Mouse (Mus musculus) spleen, adult 2 months (tissue): ENCODE results near the gene Dhrs7c. TPM values are rescaled to one million over a fixed set of nuclear protein-coding genes. Genes with fewer than 3 reads are reported as not detected.

ENCODE experiments used
- DNase-seq, 2 experiments: peaks; one replicate each; pipeline versions ENCODE4 v3.0.0 to v3.0.0-alpha.2; 2012 to 2021; ENCODE audit warnings: low spot score in 2 of 2, low read depth in 1 of 2
- H3K27ac ChIP-seq: fragments of 200-500 bp; 2 replicates; pipeline ENCODE4 v1.5.1; 2012; ENCODE audit warnings: low read length, inconsistent platforms; ENCODE audit not compliant: insufficient read depth
- H3K27me3 ChIP-seq: fragments of 200-500 bp; 2 replicates; pipeline ENCODE4 v1.6.1; 2012; ENCODE audit warnings: mild to moderate bottlenecking, moderate library complexity, low read length, inconsistent platforms; ENCODE audit not compliant: control insufficient read depth, insufficient read depth
- H3K36me3 ChIP-seq: fragments of 200-500 bp; 2 replicates; pipeline ENCODE4 v1.6.1; 2012; ENCODE audit warnings: mild to moderate bottlenecking, low read length, inconsistent platforms; ENCODE audit not compliant: control insufficient read depth, insufficient read depth
- H3K4me1 ChIP-seq: fragments of 200-500 bp; 2 replicates; pipeline ENCODE4 v1.6.1; 2011; ENCODE audit warnings: inconsistent platforms; ENCODE audit not compliant: control insufficient read depth, insufficient read depth, insufficient read length
- H3K4me3 ChIP-seq: fragments of 200-500 bp; 2 replicates; pipeline ENCODE4 v1.5.1; 2011; ENCODE audit warnings: mild to moderate bottlenecking, inconsistent platforms; ENCODE audit not compliant: insufficient read depth, insufficient read length; ENCODE audit errors: extremely low read depth
- CTCF ChIP-seq: fragments of 200-500 bp; IDR thresholded peaks from 2 replicates; pipeline ENCODE4 v1.5.1; 2011; ENCODE audit warnings: mild to moderate bottlenecking, inconsistent platforms; ENCODE audit not compliant: insufficient read depth, insufficient read length, insufficient replicate concordance; ENCODE audit errors: extremely low read depth
- POLR2A ChIP-seq: fragments of 200-500 bp; IDR thresholded peaks from 2 replicates; pipeline ENCODE4 v1.6.1; 2011; ENCODE audit warnings: low read depth, low read length, inconsistent platforms
- whole genome bisulfite sequencing: fragments of 180-500 bp; shearing (Covaris S2); methylation state at CpG from one replicate; pipeline ENCODE4 v1.1.7; 2018; 5-methylcytosine and 5-hydroxymethylcytosine counted together
- polyA plus RNA-seq: library from polyadenylated mRNA; depleted of rRNA; stranded (reverse); fragments of >200 nt; gene quantifications from 2 replicates; pipeline ENCODE4 v1.2.3, GENCODE M21; 2012; rRNA removed

Gene Dhrs7c
- not detected in 2 replicates for polyA plus RNA-seq

- DNase-seq, result no peak
- 83% methylated on average over 7 of the region's 7 CpGs for WGBS
- Histone ChIP-seq H3K36me3 (no peaks in the 10 kb centered on the region), H3K4me1 (no peaks in the 10 kb centered on the region), H3K27me3 (no peaks in the 10 kb centered on the region), H3K27ac (no peak within 1 kb of the TSS), H3K4me3 (no peak within 1 kb of the TSS)
- TF ChIP-seq CTCF (no peak), POLR2A (no peak)
Observed at GRCm38 (mm10) chr11:67797931-67798330, at the start of gene Dhrs7c. Gene Dhrs7c, plus strand, starts transcription at chr11:67798187.

- H3K4me3 ChIP-seq, result no peak overlapping the region
- no peaks in the 10 kb centered on the region for H3K36me3 ChIP-seq
- no peak for DNase-seq
- no peaks in the 10 kb centered on the region for H3K4me1 ChIP-seq
- H3K27ac ChIP-seq, result no peak overlapping the region
- no peaks in the 10 kb centered on the region for H3K27me3 ChIP-seq
- WGBS, result 88% methylated on average over 1 of the region's 1 CpGs
- TF ChIP-seq POLR2A (no peak), CTCF (no peak)
Observed at GRCm38 (mm10) chr11:67756287-67756686, 41.7 kb upstream of the Dhrs7c start.

DNA sequence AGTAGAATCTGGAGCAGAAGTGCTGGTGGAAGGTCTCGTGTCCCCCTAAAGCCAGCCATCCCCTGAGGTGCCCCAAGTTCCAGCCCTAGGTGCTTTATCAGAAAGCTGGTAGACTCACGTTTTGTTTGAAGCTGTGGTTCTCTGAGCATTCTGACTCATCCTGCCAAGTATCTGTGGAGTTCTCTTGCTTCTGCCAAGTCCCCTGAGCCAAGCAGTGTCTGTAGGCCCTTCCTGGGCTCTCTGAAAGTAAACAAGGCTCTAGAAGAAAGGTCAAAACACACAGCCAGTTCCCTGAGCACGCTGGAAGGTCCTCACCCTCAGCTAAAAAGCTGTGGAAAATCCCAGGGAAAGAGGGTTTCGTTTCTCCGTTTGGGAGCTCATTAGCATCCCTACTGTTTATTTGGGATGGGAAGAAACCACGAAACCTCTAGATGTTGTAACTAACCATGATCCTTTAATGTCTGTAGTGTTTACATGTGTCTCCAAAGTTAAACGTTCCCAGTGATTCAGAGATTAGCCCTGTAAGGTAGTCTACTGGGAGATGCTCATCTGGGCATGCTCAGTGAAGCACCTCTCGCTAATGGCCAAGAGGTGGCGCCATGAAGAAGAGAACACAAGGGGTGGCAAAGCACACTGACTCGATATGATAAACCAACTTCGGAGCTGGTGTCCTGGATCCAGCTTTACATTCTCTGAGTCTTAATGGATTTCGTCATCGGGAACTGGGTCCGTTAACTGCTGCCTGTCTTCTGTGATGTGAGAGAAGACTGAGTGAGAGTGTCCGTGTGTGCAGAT lies 40.4 kb upstream of the Dhrs7c start:
- Histone ChIP-seq H3K27me3 (no peaks in the 10 kb centered on the region), H3K27ac (no peak overlapping the region), H3K4me1 (no peaks in the 10 kb centered on the region), H3K4me3 (no peak overlapping the region), H3K36me3 (no peaks in the 10 kb centered on the region)
- WGBS, result 68% methylated on average over 15 of the region's 15 CpGs
- no peak for TF ChIP-seq CTCF
- no peak for TF ChIP-seq POLR2A
- DNase-seq, result no peak

DNA sequence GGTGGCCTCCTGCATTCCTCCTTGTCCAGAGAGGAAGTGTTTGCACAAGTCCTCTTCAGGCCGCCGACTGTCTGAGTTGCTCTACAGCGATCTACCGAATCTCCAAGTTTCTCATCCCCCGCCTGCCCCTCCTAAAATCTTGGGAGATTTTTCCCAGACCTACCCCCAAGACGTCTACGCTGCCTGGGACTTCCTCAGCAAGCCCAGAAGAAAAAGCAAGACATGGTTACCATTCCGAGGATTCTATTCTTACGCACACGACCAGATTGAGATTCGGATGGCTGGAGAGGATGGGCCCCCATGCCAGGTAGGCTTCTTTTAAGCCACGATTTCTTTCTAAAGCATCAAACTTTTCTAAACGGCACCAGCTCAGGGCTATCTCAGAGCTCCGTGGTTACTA lies 26.9 kb upstream of the Dhrs7c start, which contains the start of gene Glp2r:
Gene Glp2r (minus strand): TSS at position 101 of the 400 bp plus-strand sequence.
- no peak within 1 kb of the TSS for H3K4me3 ChIP-seq
- no peaks in the 10 kb centered on the region for H3K36me3 ChIP-seq
- TF ChIP-seq POLR2A (no peak), CTCF (no peak)
- H3K27ac ChIP-seq, result no peak within 1 kb of the TSS
- WGBS, result 77% methylated on average over 14 of the region's 14 CpGs
- H3K4me1 ChIP-seq, result no peaks in the 10 kb centered on the region
- no peak for DNase-seq
- H3K27me3 ChIP-seq, result no peaks in the 10 kb centered on the region

DNA sequence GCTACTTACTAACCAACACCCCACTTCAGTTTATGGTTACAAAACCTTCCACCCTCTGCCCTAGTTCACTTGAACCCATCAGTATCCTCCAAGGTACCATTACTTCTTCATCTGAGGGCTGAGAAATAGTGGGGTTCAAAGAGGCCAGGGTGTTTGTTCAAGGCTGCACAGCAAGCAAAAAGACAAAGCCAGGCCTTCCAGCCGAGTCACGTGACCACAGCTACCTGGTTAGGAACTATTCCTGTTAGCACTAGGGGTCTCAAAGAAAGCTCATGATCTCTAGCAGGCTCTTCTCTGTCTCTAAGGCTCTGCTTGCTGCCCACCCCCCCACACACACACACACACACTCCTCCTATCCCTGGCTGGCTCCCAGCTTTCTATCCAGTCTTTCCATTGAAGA lies 26.3 kb upstream of the Dhrs7c start:
- Histone ChIP-seq H3K27ac (no peak overlapping the region), H3K4me1 (no peaks in the 10 kb centered on the region), H3K4me3 (no peak overlapping the region), H3K36me3 (no peaks in the 10 kb centered on the region), H3K27me3 (no peaks in the 10 kb centered on the region)
- no peak for DNase-seq
- WGBS, result 82% methylated on average over 2 of the region's 2 CpGs
- TF ChIP-seq POLR2A (no peak), CTCF (no peak)

- H3K27me3 ChIP-seq, result no peaks in the 10 kb centered on the region
- WGBS, result 11% methylated on average over 8 of the region's 8 CpGs
- H3K4me3 ChIP-seq, result no peak overlapping the region
- no peaks in the 10 kb centered on the region for H3K4me1 ChIP-seq
- no peaks in the 10 kb centered on the region for H3K36me3 ChIP-seq
- no peak for DNase-seq
- TF ChIP-seq CTCF, result no peak
- H3K27ac ChIP-seq, result no peak overlapping the region
Observed at GRCm38 (mm10) chr11:67772577-67772976, 25.4 kb upstream of the Dhrs7c start.

GRCm38 (mm10) chr11:67774379-67774778 lies 23.6 kb upstream of the Dhrs7c start, which contains the start of gene Gsg1l2:
Gene Gsg1l2, plus strand, starts transcription at chr11:67774608.
- no peak within 1 kb of the TSS for H3K27ac ChIP-seq
- H3K4me3 ChIP-seq, result no peak within 1 kb of the TSS
- DNase-seq, result no peak
- 89% methylated on average over 12 of the region's 12 CpGs for WGBS
- no peaks in the 10 kb centered on the region for H3K36me3 ChIP-seq
- no peak for TF ChIP-seq CTCF
- TF ChIP-seq POLR2A, result no peak
- no peaks in the 10 kb centered on the region for H3K4me1 ChIP-seq
- H3K27me3 ChIP-seq, result no peaks in the 10 kb centered on the region
